Mouse (Mus musculus): ENCODE results near the gene Igsf8.

GRCm38 (mm10) chr1:172329616-172330015 is 68.2 kb downstream of the Igsf8 start:
- TF ChIP-seq MYOG (IDR thresholded peaks at IDR 0.05; ENCODE audit: control insufficient read depth, extremely low read depth, insufficient read length) (no peak), CTCF (IDR thresholded peaks at IDR 0.05; ENCODE audit: control insufficient read depth, insufficient read depth, insufficient read length) (no peak), USF1 (IDR thresholded peaks at IDR 0.05; ENCODE audit: low read depth) (no peak)

All from C2C12 (cell line).